Mouse (Mus musculus) urinary bladder, postnatal 25 days (tissue): ENCODE data around the gene Slc9b1.

Experiments
- DNase-seq: peaks from one replicate; pipeline ENCODE4 v3.0.0; 2022; ENCODE audit warnings: low spot score

Gene Slc9b1

GRCm38 (mm10) chr3:135438531-135438912, 90.7 kb downstream of the Slc9b1 start:
- peak; percentile 95 for DNase-seq

GRCm38 (mm10) chr3:135438913-135439531, 91.2 kb downstream of the Slc9b1 start:
- DNase-seq: peak; percentile 67

- no peak for DNase-seq
These were observed 91.8 kb downstream of the Slc9b1 start for GRCm38 (mm10) chr3:135439651-135440050.

GRCm38 (mm10) chr3:135440221-135440620, 92.4 kb downstream of the Slc9b1 start:
- peak; percentile 9 for DNase-seq

GRCm38 (mm10) chr3:135440621-135441020, 92.8 kb downstream of the Slc9b1 start:
- no peak for DNase-seq

GRCm38 (mm10) chr3:135444930-135445329, 97.1 kb downstream of the Slc9b1 start:
- DNase-seq: no peak
